Mouse (Mus musculus) effector memory CD4-positive, alpha-beta T cell, adult 7 months (primary cell): ENCODE measurements around the gene Zfp354c. TPM values are rescaled to one million over a fixed set of nuclear protein-coding genes. Genes with fewer than 3 reads are reported as not detected.

Experiments
- polyA plus RNA-seq: library from polyadenylated mRNA; unstranded; fragments of 100-300 nt; shearing (Covaris generic); gene quantifications from one replicate; pipeline ENCODE4 v1.2.1, GENCODE M21; 2017

Gene Zfp354c
- 4.1 TPM for polyA plus RNA-seq

DNA sequence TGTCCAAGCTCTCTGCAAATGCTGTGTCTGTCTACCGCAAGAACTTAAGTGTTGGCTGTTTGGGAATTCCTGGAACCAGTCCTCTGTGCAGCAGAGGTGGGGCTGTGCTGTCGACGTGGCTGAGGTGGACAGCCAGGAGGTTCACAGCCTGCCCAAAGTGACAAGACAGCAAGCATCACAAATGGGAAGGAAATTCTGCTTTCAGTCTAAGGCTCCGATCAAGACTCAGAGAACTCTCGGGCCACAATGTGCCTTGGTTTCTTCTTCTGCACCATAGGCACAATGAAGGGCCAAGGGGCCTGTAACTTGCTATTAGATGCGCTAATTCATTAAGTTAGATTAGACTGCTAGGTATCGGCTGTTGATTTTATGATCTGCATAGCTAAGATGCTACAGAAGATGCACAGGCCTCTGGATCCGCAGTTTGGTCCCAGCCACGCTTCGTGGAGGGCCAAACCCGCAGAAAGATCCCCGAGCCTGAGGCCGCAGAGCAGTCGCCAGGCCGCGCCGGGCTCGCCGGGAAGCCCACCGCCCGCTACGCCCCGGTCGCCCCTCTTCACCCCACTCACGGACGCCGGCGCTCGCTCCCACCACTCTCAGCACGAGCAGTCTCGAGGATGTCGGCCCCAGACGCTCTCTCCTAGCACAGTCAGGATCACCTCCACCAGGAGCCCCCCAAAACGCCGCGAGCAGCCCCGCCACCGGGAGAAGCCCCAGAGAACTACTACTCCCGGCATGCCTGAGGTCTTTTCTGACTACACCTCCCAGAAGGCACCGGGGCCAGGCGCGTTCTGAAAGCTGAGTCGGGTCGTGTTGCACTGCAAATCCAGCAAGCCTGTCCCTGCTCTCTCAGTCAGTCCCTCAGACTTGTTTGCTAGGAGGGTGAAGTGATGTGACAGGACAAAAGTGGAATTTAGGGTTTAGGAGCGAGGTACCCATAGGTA, at the start of gene Zfp354c:
Gene Zfp354c (minus strand): TSS at position 715 of the 944 bp plus-strand sequence.

DNA sequence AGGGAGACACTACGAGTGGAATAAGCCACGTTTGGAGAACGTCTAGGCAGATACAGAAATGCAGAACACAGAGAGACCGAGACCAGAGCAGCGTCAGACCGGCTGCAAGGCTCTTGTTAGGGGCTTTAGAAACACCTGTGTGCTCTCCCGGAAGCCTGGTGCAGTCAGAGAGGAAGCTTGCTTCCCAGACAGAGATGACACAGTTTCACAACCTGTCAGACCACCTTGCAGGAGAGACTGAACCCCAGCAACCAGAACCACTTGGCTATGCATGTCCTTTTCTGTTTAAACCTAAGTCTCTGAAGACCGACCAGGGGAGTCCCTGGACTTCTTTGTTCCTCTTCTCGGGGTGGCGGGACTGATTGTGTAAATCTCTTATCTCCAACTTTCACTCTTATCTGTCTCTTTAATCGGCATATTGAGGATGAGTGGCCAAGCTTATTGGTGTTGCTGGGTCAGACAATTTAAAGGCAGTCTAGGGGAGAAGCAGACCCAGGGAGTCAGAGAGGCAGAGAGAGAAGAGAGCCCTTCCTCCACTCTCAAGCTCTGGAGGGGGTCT, 22.7 kb upstream of the Zfp354c start, which contains the start of gene Grm6:
Gene Grm6 (plus strand): TSS at position 509 of the 559 bp plus-strand sequence.

DNA sequence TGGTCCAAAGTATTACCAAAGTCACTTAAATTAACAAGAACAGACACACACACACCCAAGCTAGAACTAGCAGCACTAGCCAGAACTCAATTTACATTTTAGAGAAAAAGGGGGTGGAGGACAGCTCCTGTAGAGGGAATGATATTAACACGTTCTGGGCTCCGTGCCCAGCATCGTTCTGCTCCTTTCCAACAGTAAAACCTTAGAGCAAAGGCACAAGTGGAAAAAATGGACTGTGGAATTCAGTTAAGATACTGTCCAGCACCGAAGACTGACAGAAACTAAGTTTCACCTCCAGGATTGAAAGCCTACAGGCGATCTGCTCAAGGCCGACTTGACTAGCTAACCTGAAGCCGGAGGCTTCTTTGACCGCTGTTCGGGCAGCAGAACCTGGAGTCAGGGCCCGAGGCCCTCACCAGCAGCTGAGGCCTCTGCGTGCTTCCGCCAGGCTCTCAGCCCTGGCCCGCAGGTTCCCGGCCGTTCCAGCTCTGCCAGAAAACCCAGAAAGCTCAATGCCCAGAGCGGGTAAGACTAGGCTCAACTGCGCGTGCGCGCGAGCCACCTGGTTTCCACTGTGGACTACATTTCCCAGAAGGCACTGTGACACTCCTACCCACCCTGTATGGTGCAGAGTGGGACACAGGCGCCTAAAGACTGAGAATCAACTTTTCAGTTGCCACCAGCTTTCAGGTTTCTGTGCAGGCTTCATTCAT, 13.7 kb upstream of the Zfp354c start, which contains the start of gene Zfp879:
Gene Zfp879 (minus strand): TSS at position 530 of the 713 bp plus-strand sequence.

Other genes starting within 250 kb of the Zfp354c start
- 0.27 TPM for gene Adamts2, start 225.6 kb downstream of the Zfp354c start, polyA plus RNA-seq
- gene Zfp879, start 13.8 kb upstream of the Zfp354c start, polyA plus RNA-seq = not detected
- gene Grm6, start 23.0 kb upstream of the Zfp354c start, polyA plus RNA-seq = 0.29 TPM
- not detected for gene Zfp454, start 59.9 kb upstream of the Zfp354c start, polyA plus RNA-seq
- not detected for gene Zfp2, start 88.4 kb upstream of the Zfp354c start, polyA plus RNA-seq
- gene Zfp354b, start 103.9 kb upstream of the Zfp354c start, polyA plus RNA-seq = not detected
- not detected for gene 4933414I15Rik, start 116.0 kb upstream of the Zfp354c start, polyA plus RNA-seq
- gene Prop1, start 126.0 kb upstream of the Zfp354c start, polyA plus RNA-seq = not detected
- gene Olfr1378, start 138.8 kb upstream of the Zfp354c start, polyA plus RNA-seq = not detected
- not detected for gene Olfr1377, start 154.2 kb upstream of the Zfp354c start, polyA plus RNA-seq
- 0.76 TPM for gene Olfr51, start 175.9 kb upstream of the Zfp354c start, polyA plus RNA-seq
- gene Olfr54, start 186.5 kb upstream of the Zfp354c start, polyA plus RNA-seq = 0.34 TPM
- not detected for gene Olfr1375, start 220.4 kb upstream of the Zfp354c start, polyA plus RNA-seq
- 0.10 TPM for gene Zfp354a, start 231.5 kb upstream of the Zfp354c start, polyA plus RNA-seq